Mouse (Mus musculus) layer of hippocampus, adult 11-12 months (tissue): Measurements from ENCODE around the gene Htr1d.

Source experiments
- DNase-seq: peaks from one replicate; pipeline ENCODE4 v3.0.0; 2022; ENCODE audit warnings: low spot score

Gene Htr1d

GRCm38 (mm10) chr4:136423224-136423623 lies at the start of gene Htr1d:
Htr1d (plus strand) TSS chr4:136423524.
- DNase-seq: no peak

GRCm38 (mm10) chr4:136377001-136377400 lies 46.3 kb upstream of the Htr1d start:
- DNase-seq: no peak

GRCm38 (mm10) chr4:136383052-136383451 lies 40.3 kb upstream of the Htr1d start:
- no peak for DNase-seq

GRCm38 (mm10) chr4:136383839-136384238 lies 39.5 kb upstream of the Htr1d start:
- DNase-seq: no peak

- no peak for DNase-seq
Observed at GRCm38 (mm10) chr4:136387261-136387660, 36.1 kb upstream of the Htr1d start.

- DNase-seq: no peak
Observed at GRCm38 (mm10) chr4:136401806-136402205, 21.5 kb upstream of the Htr1d start.

GRCm38 (mm10) chr4:136407831-136408230 lies 15.5 kb upstream of the Htr1d start:
- DNase-seq: no peak

- DNase-seq: no peak
Observed at GRCm38 (mm10) chr4:136411995-136412765, 11.1 kb upstream of the Htr1d start.

- no peak for DNase-seq
Observed at GRCm38 (mm10) chr4:136415477-136415876, 7.8 kb upstream of the Htr1d start.

- no peak for DNase-seq
Observed at GRCm38 (mm10) chr4:136418962-136419361, 4.4 kb upstream of the Htr1d start.

GRCm38 (mm10) chr4:136419386-136419785 lies 3.9 kb upstream of the Htr1d start:
- DNase-seq: no peak

GRCm38 (mm10) chr4:136424120-136424999 lies 1.0 kb downstream of the Htr1d start:
- no peak for DNase-seq

- DNase-seq: no peak
Observed at GRCm38 (mm10) chr4:136425000-136425288, 1.6 kb downstream of the Htr1d start.

GRCm38 (mm10) chr4:136430609-136431375 lies 7.5 kb downstream of the Htr1d start:
- DNase-seq: no peak

- DNase-seq: peak; percentile 47
Observed at GRCm38 (mm10) chr4:136431376-136431693, 8.0 kb downstream of the Htr1d start.

- no peak for DNase-seq
Observed at GRCm38 (mm10) chr4:136434029-136434428, 10.7 kb downstream of the Htr1d start.

GRCm38 (mm10) chr4:136439106-136439505 lies 15.8 kb downstream of the Htr1d start:
- DNase-seq: no peak

- no peak for DNase-seq
Observed at GRCm38 (mm10) chr4:136441354-136442043, 18.2 kb downstream of the Htr1d start.

- DNase-seq: no peak
Observed at GRCm38 (mm10) chr4:136444561-136444960, 21.2 kb downstream of the Htr1d start.

- no peak for DNase-seq
Observed at GRCm38 (mm10) chr4:136449795-136450194, 26.5 kb downstream of the Htr1d start.

- DNase-seq: no peak
Observed at GRCm38 (mm10) chr4:136450271-136450670, 26.9 kb downstream of the Htr1d start.

- DNase-seq: no peak
Observed at GRCm38 (mm10) chr4:136451564-136451963, 28.2 kb downstream of the Htr1d start.
